Mouse (Mus musculus) hindbrain, embryonic 13.5 days (tissue): ENCODE results near the gene C2cd4a. TPM values are rescaled to one million over a fixed set of nuclear protein-coding genes. Genes with fewer than 3 reads are reported as not detected.

ENCODE experiments used
- ATAC-seq: fragments of 200-750 bp; cut with Nextera tagmentation; 2 replicates; pipeline ENCODE4 v1.8.0; 2017; ENCODE audit warnings: moderate TSS enrichment; ENCODE audit not compliant: low FRiP score
- H3K27ac ChIP-seq: fragments of 300-500 bp; sonication (generic); 2 replicates; pipeline ENCODE4 v1.5.1; 2015; ENCODE audit warnings: inconsistent platforms, mild to moderate bottlenecking, moderate library complexity
- H3K27me3 ChIP-seq: fragments of 300-500 bp; sonication (generic); 2 replicates; pipeline ENCODE4 v1.6.1; 2015; ENCODE audit warnings: mild to moderate bottlenecking, inconsistent platforms
- H3K36me3 ChIP-seq: fragments of 300-500 bp; sonication (generic); 2 replicates; pipeline ENCODE4 v1.6.1; 2015; ENCODE audit warnings: mild to moderate bottlenecking, inconsistent platforms
- H3K4me1 ChIP-seq: fragments of 300-500 bp; sonication (generic); replicated peaks from 2 replicates; pipeline ENCODE4 v1.6.1; 2015; ENCODE audit warnings: inconsistent platforms
- H3K4me2 ChIP-seq: fragments of 300-500 bp; sonication (generic); 2 replicates; pipeline ENCODE4 v1.6.1; 2015; ENCODE audit warnings: inconsistent platforms, mild to moderate bottlenecking, moderate library complexity
- H3K4me3 ChIP-seq: fragments of 300-500 bp; sonication (generic); 2 replicates; pipeline ENCODE4 v1.5.1; 2015; ENCODE audit warnings: mild to moderate bottlenecking, inconsistent platforms
- H3K9ac ChIP-seq: fragments of 300-500 bp; sonication (generic); 2 replicates; pipeline ENCODE4 v1.6.1; 2015; ENCODE audit warnings: mild to moderate bottlenecking, inconsistent platforms
- H3K9me3 ChIP-seq: fragments of 300-500 bp; sonication (generic); 2 replicates; pipeline ENCODE4 v1.6.1; 2016; ENCODE audit warnings: inconsistent platforms
- WGBS: fragments of 180-500 bp; shearing (Covaris S2); methylation state at CpG from one replicate; pipeline ENCODE4 v1.1.7; 2015; 5-methylcytosine and 5-hydroxymethylcytosine counted together
- polyA plus RNA-seq: library from polyadenylated mRNA; unstranded; fragments of >200 nt; fragmentation: Nextera tagmentation; extraction: Ambion mirVana; gene quantifications from 2 replicates; pipeline ENCODE4 v1.2.1, GENCODE M21; 2015

The C2cd4a gene
- polyA plus RNA-seq, 1 experiment from 2014 or later: 0.35 TPM

GRCm38 (mm10) chr9:67830411-67831358 is 1.4 kb downstream of the C2cd4a start:
- peak overlapping the region; percentile 74 for H3K4me2 ChIP-seq
- H3K9ac ChIP-seq: peak overlapping the region; percentile 70
- no peaks in the 10 kb centered on the region for H3K36me3 ChIP-seq
- H3K4me3 ChIP-seq: peak overlapping the region; percentile 55
- WGBS: 2% methylated on average over 76 of the region's 84 CpGs
- no peaks in the 10 kb centered on the region for H3K9me3 ChIP-seq
- peak overlapping the region; percentile 44; the same call in 1 of the 2 replicates for H3K27ac ChIP-seq
- H3K27me3 ChIP-seq: peaks cover 59% of the 10 kb centered on the region
- peak; percentile 80 for ATAC-seq
- peaks cover 20% of the 10 kb centered on the region for H3K4me1 ChIP-seq

GRCm38 (mm10) chr9:67828182-67828581 is 3.9 kb downstream of the C2cd4a start:
- H3K36me3 ChIP-seq: no peaks in the 10 kb centered on the region
- H3K4me2 ChIP-seq: no peak overlapping the region
- ATAC-seq: no peak
- peaks cover 20% of the 10 kb centered on the region for H3K4me1 ChIP-seq
- WGBS: 9% methylated on average over 3 of the region's 3 CpGs
- H3K9me3 ChIP-seq: 0 out of 2 replicates have a peak, but pooled peaks cover 4% of the 10 kb centered on the region
- H3K27me3 ChIP-seq: peaks cover 46% of the 10 kb centered on the region
- H3K4me3 ChIP-seq: no peak overlapping the region
- no peak overlapping the region for H3K27ac ChIP-seq
- no peak overlapping the region for H3K9ac ChIP-seq

- no peak overlapping the region for H3K4me3 ChIP-seq
- ATAC-seq: no peak
- H3K4me1 ChIP-seq: peaks cover 3% of the 10 kb centered on the region
- WGBS: 86% methylated on average over 7 of the region's 7 CpGs
- no peak overlapping the region for H3K27ac ChIP-seq
- no peaks in the 10 kb centered on the region for H3K36me3 ChIP-seq
- H3K27me3 ChIP-seq: peaks cover 19% of the 10 kb centered on the region
- 0 out of 2 replicates have a peak, but pooled peaks cover 4% of the 10 kb centered on the region for H3K9me3 ChIP-seq
- H3K4me2 ChIP-seq: no peak overlapping the region
- no peak overlapping the region for H3K9ac ChIP-seq
These were observed 6.6 kb downstream of the C2cd4a start for GRCm38 (mm10) chr9:67825527-67825926.

- Histone ChIP-seq H3K4me1 (no peaks in the 10 kb centered on the region), H3K4me3 (no peak overlapping the region), H3K27me3 (no peaks in the 10 kb centered on the region; the same call in 1 of the 2 replicates), H3K27ac (no peak overlapping the region), H3K9me3 (0 out of 2 replicates have a peak, but pooled peaks cover 4% of the 10 kb centered on the region), H3K9ac (no peak overlapping the region), H3K4me2 (no peak overlapping the region), H3K36me3 (no peaks in the 10 kb centered on the region)
- 76% methylated on average over 5 of the region's 5 CpGs for WGBS
- no peak for ATAC-seq
These were observed 9.0 kb downstream of the C2cd4a start for GRCm38 (mm10) chr9:67823131-67823530.

- Histone ChIP-seq H3K4me1 (peaks cover 4% of the 10 kb centered on the region; the same call in 1 of the 2 replicates), H3K27me3 (no peaks in the 10 kb centered on the region), H3K4me2 (no peak overlapping the region), H3K36me3 (no peaks in the 10 kb centered on the region), H3K4me3 (no peak overlapping the region), H3K9me3 (no peaks in the 10 kb centered on the region), H3K27ac (no peak overlapping the region), H3K9ac (no peak overlapping the region)
- 86% methylated on average over 4 of the region's 4 CpGs for WGBS
- no peak for ATAC-seq
These were observed 13.5 kb downstream of the C2cd4a start for GRCm38 (mm10) chr9:67818668-67818950.

- Histone ChIP-seq H3K9ac (no peak overlapping the region), H3K27me3 (no peaks in the 10 kb centered on the region), H3K4me2 (no peak overlapping the region), H3K4me3 (no peak overlapping the region), H3K4me1 (peaks cover 5% of the 10 kb centered on the region; the same call in 1 of the 2 replicates), H3K9me3 (no peaks in the 10 kb centered on the region), H3K36me3 (no peaks in the 10 kb centered on the region), H3K27ac (no peak overlapping the region)
- WGBS: 63% methylated on average over 10 of the region's 10 CpGs
- no peak for ATAC-seq
These were observed 14.0 kb downstream of the C2cd4a start for GRCm38 (mm10) chr9:67817898-67818667.

GRCm38 (mm10) chr9:67816172-67816928 is 15.8 kb downstream of the C2cd4a start:
- peaks cover 5% of the 10 kb centered on the region; the same call in 1 of the 2 replicates for H3K4me1 ChIP-seq
- H3K27ac ChIP-seq: no peak overlapping the region
- H3K4me2 ChIP-seq: no peak overlapping the region
- 81% methylated on average over 2 of the region's 2 CpGs for WGBS
- no peaks in the 10 kb centered on the region for H3K36me3 ChIP-seq
- H3K9me3 ChIP-seq: no peaks in the 10 kb centered on the region
- no peak overlapping the region for H3K9ac ChIP-seq
- H3K27me3 ChIP-seq: no peaks in the 10 kb centered on the region
- no peak overlapping the region for H3K4me3 ChIP-seq
- no peak for ATAC-seq

- Histone ChIP-seq H3K4me2 (no peak overlapping the region), H3K4me3 (no peak overlapping the region), H3K27ac (no peak overlapping the region), H3K9ac (no peak overlapping the region), H3K9me3 (no peaks in the 10 kb centered on the region), H3K4me1 (peaks cover 5% of the 10 kb centered on the region; the same call in 1 of the 2 replicates), H3K27me3 (no peaks in the 10 kb centered on the region), H3K36me3 (no peaks in the 10 kb centered on the region)
- WGBS: 21% methylated on average over 8 of the region's 8 CpGs
- no peak for ATAC-seq
These were observed 18.3 kb downstream of the C2cd4a start for GRCm38 (mm10) chr9:67813665-67814337.

GRCm38 (mm10) chr9:67813171-67813570 is 19.0 kb downstream of the C2cd4a start:
- WGBS: 77% methylated on average over 4 of the region's 4 CpGs
- Histone ChIP-seq H3K4me3 (no peak overlapping the region), H3K4me1 (peaks cover 5% of the 10 kb centered on the region; the same call in 1 of the 2 replicates), H3K9ac (no peak overlapping the region), H3K27ac (no peak overlapping the region), H3K36me3 (no peaks in the 10 kb centered on the region), H3K27me3 (no peaks in the 10 kb centered on the region), H3K9me3 (no peaks in the 10 kb centered on the region), H3K4me2 (no peak overlapping the region)
- ATAC-seq: no peak

- H3K9ac ChIP-seq: no peak overlapping the region
- no peaks in the 10 kb centered on the region for H3K9me3 ChIP-seq
- peaks cover 9% of the 10 kb centered on the region; the same call in 1 of the 2 replicates for H3K4me1 ChIP-seq
- H3K36me3 ChIP-seq: no peaks in the 10 kb centered on the region
- 90% methylated on average over 3 of the region's 3 CpGs for WGBS
- no peaks in the 10 kb centered on the region for H3K27me3 ChIP-seq
- no peak overlapping the region for H3K27ac ChIP-seq
- H3K4me3 ChIP-seq: no peak overlapping the region
- ATAC-seq: no peak
- H3K4me2 ChIP-seq: no peak overlapping the region
These were observed 21.0 kb downstream of the C2cd4a start for GRCm38 (mm10) chr9:67811116-67811515.

GRCm38 (mm10) chr9:67810527-67810926 is 21.6 kb downstream of the C2cd4a start:
- no peak for ATAC-seq
- 63% methylated on average over 6 of the region's 6 CpGs for WGBS
- H3K4me2 ChIP-seq: no peak overlapping the region

More at GRCm38 (mm10) chr9:67810527-67810926, 21.6 kb downstream of the C2cd4a start:
- no peak overlapping the region for H3K9ac ChIP-seq
- peaks cover 9% of the 10 kb centered on the region; the same call in 1 of the 2 replicates for H3K4me1 ChIP-seq
- no peak overlapping the region for H3K27ac ChIP-seq
- no peaks in the 10 kb centered on the region for H3K27me3 ChIP-seq
- no peaks in the 10 kb centered on the region for H3K36me3 ChIP-seq
- no peak overlapping the region for H3K4me3 ChIP-seq
- no peaks in the 10 kb centered on the region for H3K9me3 ChIP-seq
